Mouse (Mus musculus) testis, adult 2 months (tissue): ENCODE data around the gene Xylt1. TPM values are rescaled to one million over a fixed set of nuclear protein-coding genes. Genes with fewer than 3 reads are reported as not detected.

Source experiments
- H3K27ac ChIP-seq: fragments of 200-500 bp; 2 replicates; pipeline ENCODE4 v1.5.1; 2012; ENCODE audit warnings: low read depth, low read length; ENCODE audit not compliant: control insufficient read depth, insufficient read depth
- H3K27me3 ChIP-seq: fragments of 200-500 bp; 2 replicates; pipeline ENCODE4 v1.6.1; 2012; ENCODE audit warnings: mild to moderate bottlenecking, low read length, moderate library complexity; ENCODE audit not compliant: control insufficient read depth, insufficient read depth
- H3K36me3 ChIP-seq: fragments of 200-500 bp; 2 replicates; pipeline ENCODE4 v1.6.1; 2012; ENCODE audit warnings: mild to moderate bottlenecking, low read length; ENCODE audit not compliant: control insufficient read depth, insufficient read depth
- H3K4me1 ChIP-seq: fragments of 200-500 bp; 2 replicates; pipeline ENCODE4 v1.6.1; 2012; ENCODE audit warnings: low read length; ENCODE audit not compliant: control insufficient read depth, insufficient read depth
- H3K4me3 ChIP-seq: fragments of 200-500 bp; 2 replicates; pipeline ENCODE4 v1.5.1; 2012; ENCODE audit warnings: low read depth, mild to moderate bottlenecking, low read length, moderate library complexity, mixed read lengths; ENCODE audit not compliant: control insufficient read depth
- CTCF ChIP-seq: fragments of 200-500 bp; IDR thresholded peaks from 2 replicates; pipeline ENCODE4 v1.5.1; 2012; ENCODE audit warnings: low read depth, mild to moderate bottlenecking, inconsistent platforms, low read length, moderate library complexity; ENCODE audit not compliant: control insufficient read depth, insufficient read depth, insufficient replicate concordance
- POLR2A ChIP-seq: fragments of 200-500 bp; IDR thresholded peaks from 2 replicates; pipeline ENCODE4 v1.6.1; 2012; ENCODE audit warnings: low read depth, mild to moderate bottlenecking, inconsistent platforms, low read length, moderate library complexity; ENCODE audit not compliant: control insufficient read depth
- polyA plus RNA-seq: library from polyadenylated mRNA; depleted of rRNA; stranded (reverse); fragments of >200 nt; gene quantifications from 2 replicates; pipeline ENCODE4 v1.2.3, GENCODE M21; 2012

Gene Xylt1
- polyA plus RNA-seq, 1 experiment = 0.79 TPM

DNA sequence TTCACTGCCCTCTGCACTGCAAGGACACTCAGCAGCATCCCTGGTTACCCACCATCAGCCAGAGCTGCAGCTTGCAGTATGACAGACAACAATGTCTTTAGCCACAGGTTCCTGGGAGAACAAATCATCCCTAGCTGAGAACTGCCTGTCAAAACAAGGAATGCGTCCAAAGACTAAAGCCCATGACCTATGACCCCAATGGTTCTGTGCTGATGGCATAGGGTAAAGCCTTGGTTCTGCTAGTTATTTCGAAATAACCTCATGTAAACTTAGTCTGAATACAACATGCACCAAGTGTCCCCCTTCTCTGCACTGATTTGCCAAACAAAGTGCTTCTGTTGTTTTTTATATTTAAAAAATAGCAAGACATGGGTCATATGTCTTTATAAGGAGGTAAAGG is 103.8 kb downstream of the Xylt1 start:
- H3K4me1 ChIP-seq = no peaks in the 10 kb centered on the region
- no peak overlapping the region for H3K27ac ChIP-seq
- no peaks in the 10 kb centered on the region for H3K27me3 ChIP-seq
- no peaks in the 10 kb centered on the region for H3K36me3 ChIP-seq
- TF ChIP-seq CTCF (no peak), POLR2A (no peak)
- no peak overlapping the region for H3K4me3 ChIP-seq

DNA sequence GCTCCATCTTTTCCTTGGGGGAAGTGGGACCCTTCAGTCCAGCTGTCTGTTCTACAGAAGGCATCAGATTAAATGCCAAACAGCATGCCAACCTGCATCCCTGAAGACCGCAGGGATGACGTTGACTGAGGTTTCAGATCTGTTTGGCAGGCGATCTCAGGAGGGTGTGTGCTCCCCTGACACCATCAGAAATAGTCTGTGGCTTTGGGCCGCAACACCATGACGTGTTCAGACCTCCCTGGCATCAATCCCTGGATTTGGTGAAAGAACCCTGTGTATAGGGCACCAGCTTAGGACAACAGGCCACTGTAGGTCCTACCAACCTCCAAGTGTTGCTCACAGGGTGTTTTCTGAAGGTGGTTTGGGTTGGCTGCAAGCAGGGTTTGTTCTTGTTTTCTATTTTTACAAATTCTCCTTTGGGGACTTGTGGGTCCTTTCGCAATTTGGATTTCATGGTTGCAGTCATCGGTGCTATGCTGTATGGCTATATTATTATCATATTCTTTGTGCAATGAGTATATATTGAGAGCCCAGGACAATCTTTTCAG is 104.3 kb downstream of the Xylt1 start:
- no peak for TF ChIP-seq POLR2A
- Histone ChIP-seq H3K36me3 (no peaks in the 10 kb centered on the region), H3K4me3 (no peak overlapping the region), H3K27me3 (no peaks in the 10 kb centered on the region), H3K4me1 (no peaks in the 10 kb centered on the region), H3K27ac (no peak overlapping the region)

GRCm38 (mm10) chr7:117486425-117487172 is 105.8 kb downstream of the Xylt1 start:
- H3K36me3 ChIP-seq = no peaks in the 10 kb centered on the region
- no peak for TF ChIP-seq POLR2A
- no peak for TF ChIP-seq CTCF
- no peak overlapping the region for H3K4me3 ChIP-seq
- H3K27ac ChIP-seq = no peak overlapping the region
- no peaks in the 10 kb centered on the region for H3K4me1 ChIP-seq
- no peaks in the 10 kb centered on the region for H3K27me3 ChIP-seq

DNA sequence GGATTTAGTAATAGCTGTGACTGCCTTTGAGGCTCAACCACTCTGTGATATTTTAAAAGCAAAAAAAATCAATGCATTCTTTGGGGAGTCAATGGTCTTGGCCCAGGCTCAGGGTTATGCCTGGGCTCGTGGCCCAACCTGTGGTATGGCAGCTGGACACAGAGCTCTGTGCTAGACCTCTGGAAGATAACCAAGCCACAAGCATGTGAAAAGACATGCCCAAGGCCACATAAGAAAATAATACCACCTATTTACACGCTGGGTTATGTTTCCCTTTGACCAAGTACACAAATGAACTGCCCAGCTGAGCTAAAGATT is 106.4 kb downstream of the Xylt1 start:
- H3K4me3 ChIP-seq = no peak overlapping the region
- no peak overlapping the region for H3K27ac ChIP-seq
- TF ChIP-seq CTCF (no peak), POLR2A (no peak)
- H3K36me3 ChIP-seq = no peaks in the 10 kb centered on the region
- H3K27me3 ChIP-seq = no peaks in the 10 kb centered on the region
- no peaks in the 10 kb centered on the region for H3K4me1 ChIP-seq

DNA sequence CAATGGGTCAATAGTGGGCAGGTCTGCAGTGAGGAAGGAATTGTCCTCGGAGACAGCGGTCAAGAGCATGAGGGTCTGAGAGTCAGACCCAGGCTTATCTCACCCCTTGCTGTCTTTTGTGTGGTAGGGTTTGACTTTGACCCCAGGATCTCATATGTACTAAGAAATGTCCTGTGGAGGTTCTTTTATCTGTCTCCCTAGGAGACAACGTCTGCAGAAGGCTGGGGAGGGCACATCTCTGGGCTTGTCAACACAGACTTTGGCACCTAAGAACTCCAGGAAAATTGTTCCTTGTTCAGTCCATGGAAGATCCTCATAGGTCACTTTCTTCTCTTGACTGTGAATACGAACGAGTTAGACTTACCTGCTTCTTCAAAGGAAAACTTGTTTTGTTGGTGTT is 109.2 kb downstream of the Xylt1 start:
- no peak overlapping the region for H3K4me3 ChIP-seq
- no peak for TF ChIP-seq CTCF
- TF ChIP-seq POLR2A = no peak
- H3K4me1 ChIP-seq = peaks cover 2% of the 10 kb centered on the region; the same call in 1 of the 2 replicates
- H3K27ac ChIP-seq = no peak overlapping the region
- no peaks in the 10 kb centered on the region for H3K36me3 ChIP-seq
- no peaks in the 10 kb centered on the region for H3K27me3 ChIP-seq

- H3K36me3 ChIP-seq = no peaks in the 10 kb centered on the region
- no peak for TF ChIP-seq POLR2A
- no peak for TF ChIP-seq CTCF
- peaks cover 2% of the 10 kb centered on the region; the same call in 1 of the 2 replicates for H3K4me1 ChIP-seq
- H3K27me3 ChIP-seq = no peaks in the 10 kb centered on the region
- no peak overlapping the region for H3K27ac ChIP-seq
- no peak overlapping the region for H3K4me3 ChIP-seq
Observed at GRCm38 (mm10) chr7:117490500-117491205, 109.9 kb downstream of the Xylt1 start.

DNA sequence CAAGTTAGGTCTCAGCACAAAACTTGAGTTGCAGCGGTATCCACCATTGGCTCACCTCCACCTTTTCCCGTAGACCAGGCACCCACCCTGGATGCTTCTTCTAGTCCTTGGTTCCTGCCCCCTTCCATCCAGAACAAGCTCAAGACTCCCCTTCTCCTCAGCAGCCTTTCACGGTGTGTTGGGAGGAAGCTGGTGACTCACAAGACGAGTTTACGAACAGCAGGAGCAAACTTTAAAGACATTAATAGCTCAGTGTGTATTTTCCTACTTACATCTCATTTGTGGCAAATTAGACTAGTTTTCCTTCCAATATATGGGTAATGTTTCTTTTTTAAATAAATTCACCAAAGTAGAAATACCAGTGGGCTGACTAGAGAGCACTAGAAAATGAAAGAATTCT is 110.7 kb downstream of the Xylt1 start:
- Histone ChIP-seq H3K4me3 (no peak overlapping the region), H3K4me1 (peaks cover 2% of the 10 kb centered on the region; the same call in 1 of the 2 replicates), H3K27me3 (no peaks in the 10 kb centered on the region), H3K36me3 (no peaks in the 10 kb centered on the region), H3K27ac (no peak overlapping the region)
- TF ChIP-seq CTCF = no peak
- no peak for TF ChIP-seq POLR2A
